Comparison of ENCODE assay signal across 8 mouse cellular contexts in the genomic region with DNA sequence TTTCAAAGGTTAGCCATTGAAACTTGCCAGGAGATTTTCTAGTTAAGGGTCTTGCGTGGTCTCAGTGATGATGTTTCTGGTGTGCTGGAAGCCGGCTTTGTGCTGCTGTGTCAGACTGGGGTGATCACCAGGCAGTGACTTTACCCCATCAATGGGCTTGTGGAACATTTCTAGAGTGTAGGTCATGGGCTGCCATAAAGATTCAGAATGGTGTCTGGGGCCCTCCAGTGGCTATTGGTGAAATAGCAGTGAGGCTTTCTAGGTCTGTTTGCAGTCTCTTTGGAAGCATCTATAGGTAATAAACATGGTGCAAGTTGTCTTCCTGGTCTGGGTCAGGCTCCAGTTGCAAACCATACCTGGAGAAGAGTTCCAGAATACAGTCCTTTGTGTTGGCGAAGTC.
DNase-seq lines count a peak whose midpoint lies in the region; ATAC-seq and TF ChIP-seq lines count a peak whose summit lies in the region.
"Had no signal": no experiment of that assay in that cellular context is flagged by ENCODE, and none has a peak within 500 bp of the region (broad histone marks: within the 10 kb centered on the region; RNA-seq: fewer than 3 reads in every experiment).

No protein-coding gene starts in this region.

- H3K4me2 ChIP-seq in lung, postnatal 0 days (replicated peaks; ENCODE audit: low read depth, low read length) = no peak overlapping the region
- H3K4me2 ChIP-seq: liver, embryonic 13.5 days had no signal

- no peaks in the 10 kb centered on the region for H3K4me1 ChIP-seq in lung, postnatal 0 days (ENCODE audit: insufficient read depth, low read depth, low read length)
- no peaks in the 10 kb centered on the region for H3K4me1 ChIP-seq in lung, adult 2 months (ENCODE audit: control insufficient read depth, insufficient read depth, low read length)
- H3K4me1 ChIP-seq: liver, embryonic 13.5 days had no signal

- no peaks in the 10 kb centered on the region for H3K9me3 ChIP-seq in lung, postnatal 0 days (ENCODE audit: low read length)
- H3K9me3 ChIP-seq: liver, embryonic 13.5 days had no signal

- no peak for TF ChIP-seq POLR2A in lung, adult 2 months (IDR thresholded peaks at IDR 0.05; ENCODE audit: borderline replicate concordance, extremely low read depth, low read depth, low read length)

- H3K27me3 ChIP-seq in lung, postnatal 0 days (replicated peaks; ENCODE audit: insufficient read depth, low read length) = no peaks in the 10 kb centered on the region
- H3K27me3 ChIP-seq: liver, embryonic 13.5 days had no signal

- no peak overlapping the region for H3K9ac ChIP-seq in lung, postnatal 0 days (replicated peaks; ENCODE audit: low read depth)
- H3K9ac ChIP-seq: liver, embryonic 13.5 days had no signal

- no peaks in the 10 kb centered on the region for H3K36me3 ChIP-seq in lung, postnatal 0 days (ENCODE audit: insufficient read depth, low read length)
- H3K36me3 ChIP-seq: liver, embryonic 13.5 days had no signal

- TF ChIP-seq EP300 in lung, postnatal 0 days (IDR thresholded peaks at IDR 0.05) = no peak

- no peak for DNase-seq in lung, postnatal 0 days (ENCODE audit: low spot score)
- no peak for DNase-seq in lung, adult 2 months
- peak; percentile 51 for DNase-seq in R1 (ENCODE audit: low read depth, low spot score)
- peak; percentile 19 for DNase-seq in embryo, embryonic 10 days (ENCODE audit: low spot score)
- DNase-seq in layer of hippocampus, adult 11-12 months (ENCODE audit: low spot score) = peak; percentile 69
- no peak for DNase-seq in gastrocnemius, postnatal 10 days
- DNase-seq: liver, embryonic 13.5 days had no signal

- WGBS in lung, postnatal 0 days = 70% methylated on average over 3 of the region's 3 CpGs
- 70% methylated on average over 3 of the region's 3 CpGs for WGBS in lung, adult 2 months

- TF ChIP-seq CTCF in lung, postnatal 0 days (IDR thresholded peaks at IDR 0.05) = peak; percentile 59
- TF ChIP-seq CTCF in lung, adult 2 months (IDR thresholded peaks at IDR 0.05; ENCODE audit: insufficient read depth, low read length) = no peak

- no peak overlapping the region for H3K4me3 ChIP-seq in lung, postnatal 0 days (ENCODE audit: low read depth, low read length)
- no peak overlapping the region for H3K4me3 ChIP-seq in lung, adult 2 months (replicated peaks; ENCODE audit: extremely low read depth, low read depth, low read length)
- H3K4me3 ChIP-seq: liver, embryonic 13.5 days had no signal

- no peak for ATAC-seq in lung, postnatal 0 days
- peak; percentile 71; the same call in 1 of the 2 replicates for ATAC-seq in megakaryocyte-erythroid progenitor cell, adult 5-6 weeks (replicated peaks; ENCODE audit: low FRiP score, low TSS enrichment, poor library complexity, severe bottlenecking)

- H3K27ac ChIP-seq in lung, postnatal 0 days (ENCODE audit: low read length) = no peak overlapping the region
- H3K27ac ChIP-seq: liver, embryonic 13.5 days had no signal

Comparison
In these comparisons a context has a peak if more than half of its experiments do, and no peak if none do; other contexts are left out.
1. DNase-seq: peak in R1 (single experiment), embryo, embryonic 10 days (single experiment) and layer of hippocampus, adult 11-12 months (single experiment); none in lung, postnatal 0 days (single experiment), lung, adult 2 months (single experiment) and gastrocnemius, postnatal 10 days (single experiment).